Mouse (Mus musculus): ENCODE measurements around the gene Gm14085.

Gm14085 gene

GRCm38 (mm10) chr2:122561221-122561620, 76.5 kb downstream of the Gm14085 start:
- no peak for DNase-seq

GRCm38 (mm10) chr2:122562251-122562650, 77.5 kb downstream of the Gm14085 start:
- DNase-seq, result no peak

DNA sequence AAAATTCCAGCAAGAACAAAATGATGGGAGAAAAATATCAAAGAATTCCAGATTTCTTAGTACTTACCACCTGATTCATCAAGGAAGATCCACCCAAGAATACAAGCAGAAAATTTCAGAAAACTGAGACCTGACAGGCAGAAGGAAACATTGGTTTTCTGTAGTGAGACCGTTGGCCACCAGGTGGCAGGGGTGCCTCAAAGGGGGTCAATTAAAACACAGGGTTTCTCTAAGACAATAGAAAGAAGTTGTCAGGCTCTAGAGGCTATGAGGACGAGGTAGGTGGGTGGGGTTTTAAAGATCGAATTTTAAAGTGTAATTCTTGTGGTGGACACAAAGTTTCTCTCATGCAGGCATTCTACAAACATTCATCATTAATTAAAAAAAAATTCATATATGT, 84.7 kb downstream of the Gm14085 start:
- peak; percentile 52 to 59 for DNase-seq

DNA sequence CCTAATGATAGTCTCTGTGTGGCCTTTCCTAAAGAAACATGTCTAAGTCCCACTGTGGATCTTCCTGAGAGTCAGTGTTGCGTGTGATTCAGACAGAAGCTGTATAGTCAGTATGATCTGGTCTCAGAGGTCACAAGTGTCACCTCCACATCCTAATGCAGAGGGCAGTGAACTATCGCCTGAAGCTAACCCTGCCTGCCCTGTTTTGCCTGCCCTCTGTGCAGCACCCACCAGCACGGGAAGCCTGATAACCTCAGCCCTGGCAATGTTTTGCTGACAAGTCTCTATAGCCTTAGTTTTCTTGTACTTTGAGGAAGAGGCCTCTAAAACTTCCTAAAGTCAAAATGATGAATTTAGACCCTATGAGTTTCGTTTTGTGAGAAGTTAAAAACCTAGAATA, 85.7 kb downstream of the Gm14085 start:
- DNase-seq, result no peak

GRCm38 (mm10) chr2:122571326-122571725, 86.6 kb downstream of the Gm14085 start:
- DNase-seq, result peak; percentile 11 to 19

DNA sequence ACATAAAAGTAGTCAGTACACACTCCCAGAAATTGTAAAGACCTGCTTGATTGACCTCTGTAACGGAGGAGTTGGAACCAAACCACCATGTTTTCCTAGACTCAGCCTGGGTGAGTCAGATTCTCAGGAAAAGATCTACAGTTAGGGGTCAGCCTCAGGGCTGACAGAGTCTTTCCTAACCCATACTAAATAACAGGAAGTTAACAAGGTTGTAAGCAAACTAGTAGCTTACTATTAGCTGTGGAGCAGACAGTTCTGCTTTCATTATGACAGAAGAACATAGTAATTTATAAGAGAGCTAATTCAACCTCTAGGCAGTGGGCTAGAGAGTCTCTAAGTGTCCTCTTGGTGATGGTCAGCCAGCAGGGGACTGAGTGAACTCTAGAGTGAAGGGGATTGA, 87.7 kb downstream of the Gm14085 start:
- no peak for DNase-seq

GRCm38 (mm10) chr2:122575470-122575869, 90.7 kb downstream of the Gm14085 start:
- peak; percentile 20 to 28 for DNase-seq

DNA sequence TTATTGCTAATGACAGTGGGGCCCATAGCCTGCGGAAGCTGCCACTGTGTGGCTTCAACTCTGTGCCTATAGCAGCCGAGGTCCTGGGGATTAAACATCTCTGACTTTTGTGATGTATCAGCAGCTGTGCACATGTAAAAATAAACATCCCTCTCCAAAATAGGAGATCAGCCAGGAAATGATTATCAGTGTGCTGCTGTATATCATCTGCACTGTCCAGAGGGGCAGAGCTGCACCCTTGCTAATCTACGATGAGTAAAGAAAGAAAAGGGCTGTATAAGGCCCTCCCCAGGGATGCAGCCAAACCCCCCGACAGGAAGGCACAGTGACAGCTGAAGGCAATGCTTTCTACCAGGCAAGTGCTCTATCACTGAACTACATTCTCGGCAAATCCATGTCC, 91.6 kb downstream of the Gm14085 start:
- DNase-seq, result no peak

GRCm38 (mm10) chr2:122577316-122577715, 92.6 kb downstream of the Gm14085 start:
- DNase-seq, result no peak
